Mouse (Mus musculus): Measurements from ENCODE around the gene Gm7861. TPM values are rescaled to one million over a fixed set of nuclear protein-coding genes. Genes with fewer than 3 reads are reported as not detected.

The Gm7861 gene
- polyA plus RNA-seq (2014; fragmentation: Illumina TruSeq; extraction: RNeasy Lipid Tissue Mini Kit (QIAGEN cat#74804); ENCODE audit: low read depth, low replicate concordance), result not detected

GRCm38 (mm10) chr8:21594408-21594807 is at the start of gene Gm7861:
Gm7861 (minus strand) TSS chr8:21594508.

GRCm38 (mm10) chr8:21617883-21618282 is 23.6 kb upstream of the Gm7861 start, which contains the start of gene Defa26:
Defa26 (plus strand) TSS chr8:21618183.

GRCm38 (mm10) chr8:21582706-21583105 is 11.6 kb downstream of the Gm7861 start, which contains the start of gene Defa28:
Defa28 (plus strand) TSS chr8:21583006.

GRCm38 (mm10) chr8:21565086-21565485 is 29.2 kb downstream of the Gm7861 start, which contains the start of gene Defa37:
Defa37 (plus strand) TSS chr8:21565386.

Other genes starting within 250 kb of the Gm7861 start
- gene Defa2, start 216.0 kb downstream of the Gm7861 start, polyA plus RNA-seq (2014; fragmentation: Illumina TruSeq; extraction: RNeasy Lipid Tissue Mini Kit (QIAGEN cat#74804); ENCODE audit: low read depth, low replicate concordance), result not detected
- gene Defa33, start 202.7 kb downstream of the Gm7861 start, polyA plus RNA-seq (2014; fragmentation: Illumina TruSeq; extraction: RNeasy Lipid Tissue Mini Kit (QIAGEN cat#74804); ENCODE audit: low read depth, low replicate concordance), result not detected
- gene Defa36, start 167.1 kb downstream of the Gm7861 start, polyA plus RNA-seq (2014; fragmentation: Illumina TruSeq; extraction: RNeasy Lipid Tissue Mini Kit (QIAGEN cat#74804); ENCODE audit: low read depth, low replicate concordance), result not detected
- gene Gm7849, start 137.9 kb downstream of the Gm7861 start, polyA plus RNA-seq (2014; fragmentation: Illumina TruSeq; extraction: RNeasy Lipid Tissue Mini Kit (QIAGEN cat#74804); ENCODE audit: low read depth, low replicate concordance), result not detected
- not detected for gene Defa20, start 85.2 kb downstream of the Gm7861 start, polyA plus RNA-seq (2014; fragmentation: Illumina TruSeq; extraction: RNeasy Lipid Tissue Mini Kit (QIAGEN cat#74804); ENCODE audit: low read depth, low replicate concordance)
- not detected for gene Defa32, start 65.5 kb downstream of the Gm7861 start, polyA plus RNA-seq (2014; fragmentation: Illumina TruSeq; extraction: RNeasy Lipid Tissue Mini Kit (QIAGEN cat#74804); ENCODE audit: low read depth, low replicate concordance)
- not detected for gene Defa37, start 29.1 kb downstream of the Gm7861 start, polyA plus RNA-seq (2014; fragmentation: Illumina TruSeq; extraction: RNeasy Lipid Tissue Mini Kit (QIAGEN cat#74804); ENCODE audit: low read depth, low replicate concordance)
- gene Defa28, start 11.5 kb downstream of the Gm7861 start, polyA plus RNA-seq (2014; fragmentation: Illumina TruSeq; extraction: RNeasy Lipid Tissue Mini Kit (QIAGEN cat#74804); ENCODE audit: low read depth, low replicate concordance), result not detected
- not detected for gene Defa26, start 23.7 kb upstream of the Gm7861 start, polyA plus RNA-seq (2014; fragmentation: Illumina TruSeq; extraction: RNeasy Lipid Tissue Mini Kit (QIAGEN cat#74804); ENCODE audit: low read depth, low replicate concordance)
- 0.85 TPM for gene Defa17, start 61.3 kb upstream of the Gm7861 start, polyA plus RNA-seq (2014; fragmentation: Illumina TruSeq; extraction: RNeasy Lipid Tissue Mini Kit (QIAGEN cat#74804); ENCODE audit: low read depth, low replicate concordance)
- gene Defa34, start 71.3 kb upstream of the Gm7861 start, polyA plus RNA-seq (2014; fragmentation: Illumina TruSeq; extraction: RNeasy Lipid Tissue Mini Kit (QIAGEN cat#74804); ENCODE audit: low read depth, low replicate concordance), result not detected
- gene AY761184, start 109.1 kb upstream of the Gm7861 start, polyA plus RNA-seq (2014; fragmentation: Illumina TruSeq; extraction: RNeasy Lipid Tissue Mini Kit (QIAGEN cat#74804); ENCODE audit: low read depth, low replicate concordance), result not detected
- gene Defa24, start 140.0 kb upstream of the Gm7861 start, polyA plus RNA-seq (2014; fragmentation: Illumina TruSeq; extraction: RNeasy Lipid Tissue Mini Kit (QIAGEN cat#74804); ENCODE audit: low read depth, low replicate concordance), result not detected
- not detected for gene Defb50, start 229.0 kb upstream of the Gm7861 start, polyA plus RNA-seq (2014; fragmentation: Illumina TruSeq; extraction: RNeasy Lipid Tissue Mini Kit (QIAGEN cat#74804); ENCODE audit: low read depth, low replicate concordance)
- gene Defb2, start 245.4 kb upstream of the Gm7861 start, polyA plus RNA-seq (2014; fragmentation: Illumina TruSeq; extraction: RNeasy Lipid Tissue Mini Kit (QIAGEN cat#74804); ENCODE audit: low read depth, low replicate concordance), result not detected

All from testis, adult 10 weeks (tissue).